In the genomic region with DNA sequence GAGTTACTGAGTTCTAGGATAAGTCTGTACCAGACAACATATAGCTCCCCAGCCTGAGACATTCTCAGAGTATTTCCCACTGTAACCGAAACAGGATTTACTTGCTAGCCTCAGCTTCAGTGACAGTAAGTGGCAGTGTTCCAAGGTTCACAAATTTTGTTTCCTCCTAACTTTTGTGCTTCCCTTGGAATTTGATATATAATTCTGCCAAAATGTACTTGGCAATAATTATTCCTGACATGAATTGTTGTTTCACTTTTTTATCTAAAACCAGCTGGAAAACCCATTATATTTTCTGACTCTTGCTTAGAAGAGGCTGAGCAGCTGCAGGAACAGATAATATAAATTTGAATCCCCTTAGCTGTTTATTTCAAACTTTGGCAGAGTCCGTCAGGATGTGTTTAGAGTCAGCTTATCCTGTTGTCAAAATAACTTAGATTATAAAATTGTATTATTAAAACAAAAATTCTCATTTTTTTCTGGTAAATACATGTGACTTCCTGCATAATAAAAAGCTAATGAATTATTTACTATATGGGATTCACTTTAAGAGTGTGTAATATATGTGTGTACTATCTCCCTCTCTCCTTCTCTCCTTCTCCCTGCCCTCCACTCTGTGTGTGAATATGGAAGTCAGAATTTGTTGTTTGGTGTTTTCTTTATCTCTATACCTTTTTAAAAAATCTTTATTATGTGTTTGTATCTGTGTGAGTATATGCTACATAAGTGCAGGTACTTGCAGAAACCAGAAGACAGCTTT, we compare ENCODE assay signal across 16 mouse cellular contexts. TPM values are rescaled to one million over a fixed set of nuclear protein-coding genes. Genes with fewer than 3 reads are reported as not detected.
A peak's percentile ranks its signal among the peaks of the same experiment; 100 is the strongest.
DNase-seq lines count a peak whose midpoint lies in the region; ATAC-seq and TF ChIP-seq lines count a peak whose summit lies in the region.
"Had no signal": no experiment of that assay in that cellular context is flagged by ENCODE, and none has a peak within 500 bp of the region (broad histone marks: within the 10 kb centered on the region; RNA-seq: fewer than 3 reads in every experiment).

No protein-coding gene starts in this region.

- H3K4me3 ChIP-seq in heart, embryonic 15.5 days: no peak overlapping the region
- no peak overlapping the region for H3K4me3 ChIP-seq in limb, embryonic 14.5 days (replicated peaks; ENCODE audit: low read length)
- no peak overlapping the region for H3K4me3 ChIP-seq in limb, embryonic 10.5 days
- H3K4me3 ChIP-seq in brown adipose tissue, adult 24 weeks (ENCODE audit: insufficient read depth, low read depth, low read length): no peak overlapping the region
- H3K4me3 ChIP-seq: forebrain, embryonic 13.5 days; hindbrain, embryonic 12.5 days; liver, embryonic 13.5 days; midbrain, embryonic 15.5 days had no signal

- intact Hi-C loops in heart, postnatal 25 days (cut with DNase I): no loop called here

- H3K36me3 ChIP-seq in heart, embryonic 15.5 days: no peaks in the 10 kb centered on the region
- H3K36me3 ChIP-seq in limb, embryonic 14.5 days (ENCODE audit: control insufficient read depth, insufficient read depth, low read length): no peaks in the 10 kb centered on the region
- no peaks in the 10 kb centered on the region for H3K36me3 ChIP-seq in limb, embryonic 10.5 days
- H3K36me3 ChIP-seq: G1E; hindbrain, embryonic 12.5 days; liver, embryonic 13.5 days; midbrain, embryonic 15.5 days had no signal

- H3K9me3 ChIP-seq in heart, embryonic 15.5 days (replicated peaks): no peaks in the 10 kb centered on the region
- H3K9me3 ChIP-seq in limb, embryonic 14.5 days (ENCODE audit: control insufficient read depth, low read length): no peaks in the 10 kb centered on the region
- no peaks in the 10 kb centered on the region for H3K9me3 ChIP-seq in limb, embryonic 10.5 days (replicated peaks)
- H3K9me3 ChIP-seq: forebrain, embryonic 13.5 days; G1E; hindbrain, embryonic 12.5 days; liver, embryonic 13.5 days; midbrain, embryonic 15.5 days had no signal

- no peak overlapping the region for H3K4me2 ChIP-seq in heart, embryonic 15.5 days
- no peak overlapping the region for H3K4me2 ChIP-seq in limb, embryonic 14.5 days (replicated peaks; ENCODE audit: low read depth, low read length, severe bottlenecking)
- H3K4me2 ChIP-seq: forebrain, embryonic 13.5 days; hindbrain, embryonic 12.5 days; liver, embryonic 13.5 days; midbrain, embryonic 15.5 days had no signal

- H3K27me3 ChIP-seq in heart, embryonic 15.5 days: no peaks in the 10 kb centered on the region
- H3K27me3 ChIP-seq in limb, embryonic 14.5 days (ENCODE audit: control insufficient read depth, insufficient read depth, low read length): no peaks in the 10 kb centered on the region
- H3K27me3 ChIP-seq in limb, embryonic 10.5 days (ENCODE audit: low read depth, poor library complexity, severe bottlenecking): no peaks in the 10 kb centered on the region
- H3K27me3 ChIP-seq: forebrain, embryonic 13.5 days; hindbrain, embryonic 12.5 days; liver, embryonic 13.5 days; midbrain, embryonic 15.5 days had no signal

- DNase-seq in heart, postnatal 25 days (ENCODE audit: low spot score): no peak
- DNase-seq in limb, embryonic 14.5 days (ENCODE audit: low spot score): peak; percentile 46
- no peak for DNase-seq in limb, embryonic 10.5 days (ENCODE audit: low spot score)
- DNase-seq in lung, postnatal 25 days (ENCODE audit: low spot score): peak; percentile 7
- no peak for DNase-seq in right cerebral cortex, postnatal 4 days
- DNase-seq: adrenal gland, adult 8-10 months; cerebellum, adult 9-10 months; layer of hippocampus, adult 9-11 months; liver, embryonic 13.5 days; thymus, adult 18-20 months had no signal

- 42% methylated on average over 2 of the region's 2 CpGs for WGBS in heart, embryonic 15.5 days
- WGBS in limb, embryonic 14.5 days: 73% methylated on average over 2 of the region's 2 CpGs
- 78% methylated on average over 2 of the region's 2 CpGs for WGBS in limb, embryonic 10.5 days

- H3K27ac ChIP-seq in heart, embryonic 15.5 days: no peak overlapping the region; the same call in 1 of the 2 replicates
- no peak overlapping the region for H3K27ac ChIP-seq in limb, embryonic 14.5 days (replicated peaks; ENCODE audit: low read depth, low read length)
- H3K27ac ChIP-seq in limb, embryonic 10.5 days: no peak overlapping the region
- H3K27ac ChIP-seq in brown adipose tissue, adult 24 weeks (replicated peaks; ENCODE audit: low read depth, low read length): peak overlapping the region; percentile 24; the same call in 1 of the 2 replicates
- H3K27ac ChIP-seq: forebrain, embryonic 13.5 days; hindbrain, embryonic 12.5 days; liver, embryonic 13.5 days; midbrain, embryonic 15.5 days had no signal

- no peak for TF ChIP-seq POLR2A in limb, embryonic 14.5 days (IDR thresholded peaks at IDR 0.05; ENCODE audit: borderline replicate concordance, extremely low read depth, insufficient read depth, insufficient read length)

- peaks cover 5% of the 10 kb centered on the region; the same call in 1 of the 2 replicates for H3K4me1 ChIP-seq in heart, embryonic 15.5 days (replicated peaks)
- H3K4me1 ChIP-seq in limb, embryonic 14.5 days (ENCODE audit: control insufficient read depth, insufficient read depth, low read length): no peaks in the 10 kb centered on the region
- H3K4me1 ChIP-seq in limb, embryonic 10.5 days: no peaks in the 10 kb centered on the region
- no peaks in the 10 kb centered on the region for H3K4me1 ChIP-seq in brown adipose tissue, adult 24 weeks (ENCODE audit: control insufficient read depth, insufficient read depth, insufficient read length, low read length)
- H3K4me1 ChIP-seq: forebrain, embryonic 13.5 days; hindbrain, embryonic 12.5 days; liver, embryonic 13.5 days; midbrain, embryonic 15.5 days had no signal

- 0 out of 2 replicates have a peak, but pooled peaks have one; percentile 27 for ATAC-seq in heart, embryonic 15.5 days (replicated peaks; ENCODE audit: insufficient number of reproducible peaks, insufficient read depth, low FRiP score, low read depth)
- ATAC-seq in limb, embryonic 14.5 days (ENCODE audit: low FRiP score, low read depth): no peak
- ATAC-seq: forebrain, embryonic 13.5 days; midbrain, embryonic 15.5 days had no signal

- no peak overlapping the region for H3K9ac ChIP-seq in heart, embryonic 15.5 days
- H3K9ac ChIP-seq in limb, embryonic 14.5 days (ENCODE audit: low read depth, low read length, severe bottlenecking): no peak overlapping the region
- H3K9ac ChIP-seq: forebrain, embryonic 13.5 days; hindbrain, embryonic 12.5 days; liver, embryonic 13.5 days; midbrain, embryonic 15.5 days had no signal

RNA-seq across cellular contexts. Expression of gene Fundc2, which starts 9.4 kb away (rescaled TPM):
- 65.1 and 95.2 TPM in 2 replicates for polyA plus RNA-seq in heart, embryonic 15.5 days (2015; fragmentation: Nextera tagmentation; extraction: Ambion mirVana)
- 100 to 1,000 TPM; 155 to 167 TPM for total RNA-seq in heart, postnatal 25 days (2021)
- 24.8 and 29.2 TPM in 2 replicates for polyA plus RNA-seq in limb, embryonic 14.5 days (2012; rRNA removed)
- polyA plus RNA-seq in limb, embryonic 14.5 days (2014; fragmentation: Nextera tagmentation; extraction: Ambion mirVana): 83.8 and 84.1 TPM in 2 replicates
- 27.6 and 32.5 TPM in 2 replicates for polyA plus RNA-seq in limb, embryonic 10.5 days (2016; fragmentation: Nextera tagmentation; extraction: Ambion mirVana)
- 146 and 161 TPM in 2 replicates for polyA plus RNA-seq in brown adipose tissue, adult 24 weeks (2012; ENCODE audit: insufficient read depth, insufficient read length, missing spikeins)

RNA-seq across cellular contexts. Expression of gene F8, which starts 9.6 kb away (rescaled TPM):
- polyA plus RNA-seq in heart, embryonic 15.5 days (2015; fragmentation: Nextera tagmentation; extraction: Ambion mirVana): 1.4 and 1.9 TPM in 2 replicates
- total RNA-seq in heart, postnatal 25 days (2021): 1 to 10 TPM; 1.2 to 2.0 TPM
- 0.58 and 1.1 TPM in 2 replicates for polyA plus RNA-seq in limb, embryonic 14.5 days (2012; rRNA removed)
- polyA plus RNA-seq in limb, embryonic 14.5 days (2014; fragmentation: Nextera tagmentation; extraction: Ambion mirVana): 1.5 and 2.2 TPM in 2 replicates
- 0.87 and 1.2 TPM in 2 replicates for polyA plus RNA-seq in limb, embryonic 10.5 days (2016; fragmentation: Nextera tagmentation; extraction: Ambion mirVana)
- polyA plus RNA-seq in brown adipose tissue, adult 24 weeks (2012; ENCODE audit: insufficient read depth, insufficient read length, missing spikeins): 1.5 and 3.1 TPM in 2 replicates

RNA-seq across cellular contexts. Expression of gene Cmc4, which starts 43.5 kb away (rescaled TPM):
- polyA plus RNA-seq in heart, embryonic 15.5 days (2015; fragmentation: Nextera tagmentation; extraction: Ambion mirVana): 19.4 and 22.8 TPM in 2 replicates
- 10 to 100 TPM; 11.1 TPM for total RNA-seq in heart, postnatal 25 days (2021)
- polyA plus RNA-seq in limb, embryonic 14.5 days (2012; rRNA removed): 19.2 and 22.9 TPM in 2 replicates
- polyA plus RNA-seq in limb, embryonic 14.5 days (2014; fragmentation: Nextera tagmentation; extraction: Ambion mirVana): 23.8 TPM in 2 replicates
- 12.5 and 13.5 TPM in 2 replicates for polyA plus RNA-seq in limb, embryonic 10.5 days (2016; fragmentation: Nextera tagmentation; extraction: Ambion mirVana)
- polyA plus RNA-seq in brown adipose tissue, adult 24 weeks (2012; ENCODE audit: insufficient read depth, insufficient read length, missing spikeins): 6.1 and 15.4 TPM in 2 replicates

RNA-seq across cellular contexts. Expression of gene Mtcp1, which starts 43.5 kb away (rescaled TPM):
- polyA plus RNA-seq in heart, embryonic 15.5 days (2015; fragmentation: Nextera tagmentation; extraction: Ambion mirVana): 5.3 and 6.6 TPM in 2 replicates
- total RNA-seq in heart, postnatal 25 days (2021): 1 to 10 TPM; 2.2 to 3.6 TPM
- polyA plus RNA-seq in limb, embryonic 14.5 days (2012; rRNA removed): 13.2 and 14.2 TPM in 2 replicates
- 9.3 and 9.6 TPM in 2 replicates for polyA plus RNA-seq in limb, embryonic 14.5 days (2014; fragmentation: Nextera tagmentation; extraction: Ambion mirVana)
- 7.8 and 9.4 TPM in 2 replicates for polyA plus RNA-seq in limb, embryonic 10.5 days (2016; fragmentation: Nextera tagmentation; extraction: Ambion mirVana)
- 1.4 and 4.1 TPM in 2 replicates for polyA plus RNA-seq in brown adipose tissue, adult 24 weeks (2012; ENCODE audit: insufficient read depth, insufficient read length, missing spikeins)

RNA-seq across cellular contexts. Expression of gene Brcc3, which starts 43.6 kb away (rescaled TPM):
- polyA plus RNA-seq in heart, embryonic 15.5 days (2015; fragmentation: Nextera tagmentation; extraction: Ambion mirVana): 45.8 and 49.8 TPM in 2 replicates
- 10 to 100 TPM; 22.9 to 29.2 TPM for total RNA-seq in heart, postnatal 25 days (2021)
- polyA plus RNA-seq in limb, embryonic 14.5 days (2012; rRNA removed): 19.5 and 25.3 TPM in 2 replicates
- 50.7 and 55.8 TPM in 2 replicates for polyA plus RNA-seq in limb, embryonic 14.5 days (2014; fragmentation: Nextera tagmentation; extraction: Ambion mirVana)
- 79.1 and 85.6 TPM in 2 replicates for polyA plus RNA-seq in limb, embryonic 10.5 days (2016; fragmentation: Nextera tagmentation; extraction: Ambion mirVana)
- polyA plus RNA-seq in brown adipose tissue, adult 24 weeks (2012; ENCODE audit: insufficient read depth, insufficient read length, missing spikeins): 19.3 and 37.7 TPM in 2 replicates

Comparison
In these comparisons a context has a peak if more than half of its experiments do, and no peak if none do; other contexts are left out.
1. DNase-seq: peak in limb, embryonic 14.5 days (single experiment) and lung, postnatal 25 days (single experiment); none in heart, postnatal 25 days (single experiment), limb, embryonic 10.5 days (single experiment) and right cerebral cortex, postnatal 4 days (single experiment).